Mouse (Mus musculus): ENCODE results near the gene Bst1. TPM values are rescaled to one million over a fixed set of nuclear protein-coding genes. Genes with fewer than 3 reads are reported as not detected.

Gene Bst1
- polyA plus RNA-seq (2016; fragmentation: Nextera tagmentation; extraction: Ambion mirVana) = 0.20 and 0.26 TPM in 2 replicates

- ATAC-seq = peak; percentile 35; the same call in 1 of the 2 replicates
- no peak within 1 kb of the TSS for H3K4me2 ChIP-seq
- WGBS (ENCODE audit: insufficient replicate concordance) = 34% methylated on average over 12 of the region's 12 CpGs
- H3K9me3 ChIP-seq (replicated peaks) = no peaks in the 10 kb centered on the region
- H3K4me3 ChIP-seq = no peak within 1 kb of the TSS
- H3K27ac ChIP-seq = no peak within 1 kb of the TSS
- H3K27me3 ChIP-seq (replicated peaks) = no peaks in the 10 kb centered on the region
- no peaks in the 10 kb centered on the region for H3K36me3 ChIP-seq
- H3K9ac ChIP-seq = no peak within 1 kb of the TSS
- no peaks in the 10 kb centered on the region for H3K4me1 ChIP-seq
Measured at GRCm38 (mm10) chr5:43818695-43819094, at the start of gene Bst1. Gene Bst1 (plus strand): TSS chr5:43818885.

GRCm38 (mm10) chr5:43770618-43771354, 47.9 kb upstream of the Bst1 start:
- Histone ChIP-seq H3K4me1 (peaks cover 6% of the 10 kb centered on the region; the same call in 1 of the 2 replicates), H3K4me2 (no peak overlapping the region), H3K36me3 (peaks cover 37% of the 10 kb centered on the region), H3K9me3 (replicated peaks) (no peaks in the 10 kb centered on the region), H3K9ac (no peak overlapping the region), H3K27me3 (replicated peaks) (no peaks in the 10 kb centered on the region), H3K4me3 (no peak overlapping the region), H3K27ac (no peak overlapping the region)
- no peak for ATAC-seq
- 50% methylated on average over 3 of the region's 3 CpGs for WGBS (ENCODE audit: insufficient replicate concordance)

- Histone ChIP-seq H3K4me1 (peaks cover 12% of the 10 kb centered on the region; the same call in 1 of the 2 replicates), H3K27me3 (replicated peaks) (no peaks in the 10 kb centered on the region), H3K4me2 (no peak overlapping the region), H3K9ac (no peak overlapping the region), H3K4me3 (no peak overlapping the region), H3K27ac (no peak overlapping the region), H3K9me3 (replicated peaks) (no peaks in the 10 kb centered on the region), H3K36me3 (peaks cover 34% of the 10 kb centered on the region)
- ATAC-seq = no peak
- WGBS (ENCODE audit: insufficient replicate concordance) = 64% methylated on average over 3 of the region's 3 CpGs
Measured at GRCm38 (mm10) chr5:43771555-43771954, 47.1 kb upstream of the Bst1 start.

- no peak overlapping the region for H3K4me3 ChIP-seq
- H3K4me2 ChIP-seq = no peak overlapping the region
- H3K36me3 ChIP-seq = peaks cover 4% of the 10 kb centered on the region; the same call in 1 of the 2 replicates
- no peaks in the 10 kb centered on the region for H3K9me3 ChIP-seq (replicated peaks)
- no peak for ATAC-seq
- peaks cover 52% of the 10 kb centered on the region for H3K4me1 ChIP-seq
- H3K27me3 ChIP-seq (replicated peaks) = no peaks in the 10 kb centered on the region
- no peak overlapping the region for H3K27ac ChIP-seq
- H3K9ac ChIP-seq = no peak overlapping the region
Measured at GRCm38 (mm10) chr5:43776407-43776806, 42.3 kb upstream of the Bst1 start.

GRCm38 (mm10) chr5:43776993-43777392, 41.7 kb upstream of the Bst1 start:
- Histone ChIP-seq H3K9ac (no peak overlapping the region), H3K27ac (no peak overlapping the region), H3K4me1 (peaks cover 52% of the 10 kb centered on the region), H3K4me2 (no peak overlapping the region), H3K9me3 (replicated peaks) (no peaks in the 10 kb centered on the region), H3K4me3 (no peak overlapping the region), H3K36me3 (peaks cover 4% of the 10 kb centered on the region; the same call in 1 of the 2 replicates), H3K27me3 (replicated peaks) (no peaks in the 10 kb centered on the region)
- ATAC-seq = no peak
- 32% methylated on average over 1 of the region's 1 CpGs for WGBS (ENCODE audit: insufficient replicate concordance)

- WGBS (ENCODE audit: insufficient replicate concordance) = 24% methylated on average over 3 of the region's 3 CpGs
Measured at GRCm38 (mm10) chr5:43778583-43778982, 40.1 kb upstream of the Bst1 start.

GRCm38 (mm10) chr5:43781423-43781976, 37.2 kb upstream of the Bst1 start:
- 1% methylated on average over 61 of the region's 61 CpGs for WGBS (ENCODE audit: insufficient replicate concordance)
- Histone ChIP-seq H3K4me1 (peaks cover 47% of the 10 kb centered on the region), H3K27me3 (replicated peaks) (no peaks in the 10 kb centered on the region), H3K9me3 (replicated peaks) (no peaks in the 10 kb centered on the region), H3K4me2 (peak overlapping the region; percentile 80), H3K36me3 (no peaks in the 10 kb centered on the region), H3K27ac (peak overlapping the region; percentile 84), H3K4me3 (peak overlapping the region; percentile 95), H3K9ac (peak overlapping the region; percentile 97)
- peak; percentile 64 for ATAC-seq

More at GRCm38 (mm10) chr5:43778583-43778982, 40.1 kb upstream of the Bst1 start:
- H3K27ac ChIP-seq = no peak overlapping the region
- no peaks in the 10 kb centered on the region for H3K9me3 ChIP-seq (replicated peaks)
- no peak for ATAC-seq
- H3K9ac ChIP-seq = no peak overlapping the region
- H3K4me2 ChIP-seq = peak overlapping the region; percentile 12; the same call in 1 of the 2 replicates
- H3K4me1 ChIP-seq = peaks cover 58% of the 10 kb centered on the region
- H3K27me3 ChIP-seq (replicated peaks) = no peaks in the 10 kb centered on the region
- H3K4me3 ChIP-seq = no peak overlapping the region
- no peaks in the 10 kb centered on the region for H3K36me3 ChIP-seq

GRCm38 (mm10) chr5:43781977-43782930, 36.4 kb upstream of the Bst1 start:
- peak; percentile 90 for ATAC-seq
- no peaks in the 10 kb centered on the region for H3K36me3 ChIP-seq
- peak overlapping the region; percentile 80 for H3K4me2 ChIP-seq
- 4% methylated on average over 78 of the region's 82 CpGs for WGBS (ENCODE audit: insufficient replicate concordance)
- no peaks in the 10 kb centered on the region for H3K27me3 ChIP-seq (replicated peaks)
- peak overlapping the region; percentile 97 for H3K9ac ChIP-seq
- no peaks in the 10 kb centered on the region for H3K9me3 ChIP-seq (replicated peaks)
- peak overlapping the region; percentile 84 for H3K27ac ChIP-seq
- peak overlapping the region; percentile 95 for H3K4me3 ChIP-seq
- H3K4me1 ChIP-seq = peaks cover 40% of the 10 kb centered on the region

GRCm38 (mm10) chr5:43783996-43784395, 34.7 kb upstream of the Bst1 start:
- Histone ChIP-seq H3K9me3 (replicated peaks) (no peaks in the 10 kb centered on the region), H3K4me2 (no peak overlapping the region), H3K4me1 (peaks cover 25% of the 10 kb centered on the region), H3K4me3 (no peak overlapping the region), H3K9ac (no peak overlapping the region), H3K36me3 (no peaks in the 10 kb centered on the region), H3K27ac (no peak overlapping the region), H3K27me3 (replicated peaks) (no peaks in the 10 kb centered on the region)
- ATAC-seq = no peak
- WGBS (ENCODE audit: insufficient replicate concordance) = 61% methylated on average over 2 of the region's 2 CpGs

GRCm38 (mm10) chr5:43786607-43787006, 32.1 kb upstream of the Bst1 start:
- Histone ChIP-seq H3K27ac (no peak overlapping the region), H3K9me3 (replicated peaks) (no peaks in the 10 kb centered on the region), H3K4me3 (no peak overlapping the region), H3K9ac (no peak overlapping the region), H3K4me2 (no peak overlapping the region), H3K27me3 (replicated peaks) (no peaks in the 10 kb centered on the region), H3K4me1 (peaks cover 6% of the 10 kb centered on the region), H3K36me3 (no peaks in the 10 kb centered on the region)
- no peak for ATAC-seq
- WGBS (ENCODE audit: insufficient replicate concordance) = 67% methylated on average over 4 of the region's 4 CpGs

GRCm38 (mm10) chr5:43787976-43788752, 30.5 kb upstream of the Bst1 start:
- H3K4me1 ChIP-seq = peaks cover 8% of the 10 kb centered on the region; the same call in 1 of the 2 replicates
- no peaks in the 10 kb centered on the region for H3K27me3 ChIP-seq (replicated peaks)
- H3K36me3 ChIP-seq = no peaks in the 10 kb centered on the region
- no peak overlapping the region for H3K4me3 ChIP-seq
- ATAC-seq = no peak
- no peak overlapping the region for H3K4me2 ChIP-seq
- no peak overlapping the region for H3K27ac ChIP-seq
- H3K9ac ChIP-seq = no peak overlapping the region
- no peaks in the 10 kb centered on the region for H3K9me3 ChIP-seq (replicated peaks)
- 58% methylated on average over 9 of the region's 9 CpGs for WGBS (ENCODE audit: insufficient replicate concordance)

Measured in liver, embryonic 12.5 days (tissue).